Mouse (Mus musculus) liver, postnatal 0 days (tissue): ENCODE measurements around the gene Txnrd2.

Source experiments
- CTCF ChIP-seq: sonication (generic); IDR thresholded peaks from 2 replicates; pipeline ENCODE4 v1.5.1; 2016; ENCODE audit warnings: antibody characterized with exemption, low read depth
- EP300 ChIP-seq: IDR thresholded peaks from 2 replicates; pipeline ENCODE4 v1.6.1; 2016; ENCODE audit warnings: antibody characterized with exemption, low read depth, mild to moderate bottlenecking

DNA sequence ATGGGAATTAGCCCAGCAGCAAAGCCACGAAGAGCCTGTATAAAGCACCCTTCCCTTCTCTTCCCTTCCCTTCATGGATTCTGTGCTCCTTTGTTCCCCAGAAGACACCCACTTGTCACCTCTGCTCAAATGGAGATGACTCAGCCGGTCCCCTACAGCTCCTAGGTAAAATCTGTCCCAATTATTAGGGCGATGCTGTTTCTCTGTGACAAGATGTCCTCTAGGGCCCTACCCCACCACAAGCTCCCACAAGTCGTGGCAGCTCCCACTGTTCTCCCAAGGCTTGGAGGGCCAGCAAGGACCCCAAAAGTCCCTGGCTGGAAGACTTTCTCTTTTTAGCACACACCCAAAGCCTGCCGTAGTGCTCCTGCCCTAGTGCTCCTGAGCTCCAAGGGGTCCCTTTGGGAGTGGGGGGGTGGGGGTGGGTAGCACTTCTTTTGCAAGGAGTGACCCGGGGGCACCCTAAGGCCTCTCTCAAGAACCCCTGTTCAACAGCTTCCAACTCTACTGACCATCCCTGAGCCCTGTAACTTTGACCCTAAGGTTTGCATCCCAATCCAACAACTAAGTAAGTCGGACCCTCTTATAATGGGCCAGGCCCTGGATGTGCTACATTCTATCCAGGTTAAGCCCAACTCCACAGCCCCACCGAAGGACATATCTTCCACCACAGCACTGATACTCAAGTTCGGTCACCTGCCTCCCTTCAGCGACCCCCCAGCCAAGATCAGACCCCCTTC is 539 bp upstream of the Txnrd2 start:
- TF ChIP-seq CTCF (no peak), EP300 (no peak)
